In genomic region chr19:4992904-4993303, GRCm38 (mm10) we compare ENCODE assay signal across 8 mouse cellular contexts. TPM values are rescaled to one million over a fixed set of nuclear protein-coding genes. Genes with fewer than 3 reads are reported as not detected.
DNase-seq lines count a peak whose midpoint lies in the region; ATAC-seq and TF ChIP-seq lines count a peak whose summit lies in the region.

No protein-coding gene starts in this region.

- no peak overlapping the region for H3K9ac ChIP-seq in lung, embryonic 14.5 days
- H3K9ac ChIP-seq in stomach, embryonic 15.5 days: no peak overlapping the region

- no peak for TF ChIP-seq CTCF in bone marrow macrophage, adult 2 months (IDR thresholded peaks at IDR 0.05; ENCODE audit: low read depth, low read length)
- no peak for TF ChIP-seq CTCF in lung, embryonic 14.5 days (IDR thresholded peaks at IDR 0.05; ENCODE audit: low read depth)

- TF ChIP-seq POLR2A in bone marrow macrophage, adult 2 months (IDR thresholded peaks at IDR 0.05; ENCODE audit: borderline replicate concordance, low read depth, low read length): no peak

- peak; percentile 30 to 49; a peak in 3 of 4 replicates for ATAC-seq in hematopoietic stem cell, adult 5-6 weeks (replicated peaks in 1 of 2; ENCODE audit: insufficient read depth in 1 of 2, low FRiP score in 2 of 2, low TSS enrichment in 1 of 2, low read depth in 1 of 2, poor library complexity in 2 of 2, severe bottlenecking in 2 of 2)
- ATAC-seq in lung, embryonic 14.5 days (ENCODE audit: insufficient read depth): 0 out of 2 replicates have a peak, but pooled peaks have one; percentile 49
- peak; percentile 44; the same call in 1 of the 2 replicates for ATAC-seq in stomach, embryonic 15.5 days (ENCODE audit: insufficient read depth, low FRiP score, low read depth)

- 0 out of 2 replicates have a peak overlapping the region, but pooled peaks have one; percentile 20 for H3K27ac ChIP-seq in bone marrow macrophage, adult 2 months (ENCODE audit: insufficient read depth, low read depth, low read length)
- no peak overlapping the region for H3K27ac ChIP-seq in lung, embryonic 14.5 days (ENCODE audit: low read depth)
- H3K27ac ChIP-seq in stomach, embryonic 15.5 days: no peak overlapping the region

- WGBS in lung, embryonic 14.5 days: 6% methylated on average over 9 of the region's 9 CpGs
- WGBS in stomach, embryonic 15.5 days: 2% methylated on average over 9 of the region's 9 CpGs

- no peaks in the 10 kb centered on the region for H3K36me3 ChIP-seq in lung, embryonic 14.5 days (ENCODE audit: insufficient read depth)
- H3K36me3 ChIP-seq in stomach, embryonic 15.5 days: no peaks in the 10 kb centered on the region

- peaks cover 31% of the 10 kb centered on the region for H3K27me3 ChIP-seq in lung, embryonic 14.5 days (ENCODE audit: insufficient read depth, low read length)
- peaks cover 27% of the 10 kb centered on the region for H3K27me3 ChIP-seq in stomach, embryonic 15.5 days (replicated peaks)

- H3K4me3 ChIP-seq in bone marrow macrophage, adult 2 months (ENCODE audit: insufficient read depth, low read length): peak overlapping the region; percentile 34
- no peak overlapping the region for H3K4me3 ChIP-seq in lung, embryonic 14.5 days (ENCODE audit: low read depth, low read length)
- no peak overlapping the region for H3K4me3 ChIP-seq in stomach, embryonic 15.5 days (replicated peaks)

- DNase-seq in embryo, embryonic 11 days: peak; percentile 11
- DNase-seq in embryo, embryonic 10 days (ENCODE audit: low spot score): no peak
- DNase-seq in 3134 (ENCODE audit: extremely low read depth, insufficient read length, low spot score): peak; percentile 81
- peak; percentile 57 to 66 for DNase-seq in frontal cortex, postnatal 25 days (ENCODE audit: low spot score in 2 of 2)
- peak; percentile 56 for DNase-seq in lung, embryonic 14.5 days

- no peaks in the 10 kb centered on the region for H3K9me3 ChIP-seq in lung, embryonic 14.5 days (ENCODE audit: low read depth, low read length)
- no peaks in the 10 kb centered on the region for H3K9me3 ChIP-seq in stomach, embryonic 15.5 days

- H3K4me1 ChIP-seq in bone marrow macrophage, adult 2 months (ENCODE audit: control insufficient read depth, insufficient read depth, low read length): peaks cover 23% of the 10 kb centered on the region
- H3K4me1 ChIP-seq in lung, embryonic 14.5 days (ENCODE audit: insufficient read depth): no peaks in the 10 kb centered on the region
- H3K4me1 ChIP-seq in stomach, embryonic 15.5 days: peaks cover 11% of the 10 kb centered on the region; the same call in 1 of the 2 replicates

- no peak overlapping the region; the same call in 1 of the 2 replicates for H3K4me2 ChIP-seq in lung, embryonic 14.5 days
- no peak overlapping the region for H3K4me2 ChIP-seq in stomach, embryonic 15.5 days

RNA-seq across cellular contexts. Expression of gene Npas4, which starts 2.8 kb away (rescaled TPM):
- 1.3 and 1.6 TPM in 2 replicates for polyA plus RNA-seq in bone marrow macrophage, adult 2 months (2012; ENCODE audit: insufficient read depth, insufficient read length, missing spikeins)
- total RNA-seq in hematopoietic stem cell, adult 5-6 weeks (2017): not detected in 2 replicates
- polyA plus RNA-seq in lung, embryonic 14.5 days (2014; fragmentation: Nextera tagmentation; extraction: Ambion mirVana): 0.05 TPM in 1 of 2 replicates, not detected in the other
- 0.22 and 0.24 TPM in 2 replicates for polyA plus RNA-seq in stomach, embryonic 15.5 days (2015; fragmentation: Nextera tagmentation; extraction: Ambion mirVana)

RNA-seq across cellular contexts. Expression of gene Slc29a2, which starts 30.8 kb away (rescaled TPM):
- 0.91 and 1.2 TPM in 2 replicates for polyA plus RNA-seq in bone marrow macrophage, adult 2 months (2012; ENCODE audit: insufficient read depth, insufficient read length, missing spikeins)
- 2.3 and 5.3 TPM in 2 replicates for total RNA-seq in hematopoietic stem cell, adult 5-6 weeks (2017)
- polyA plus RNA-seq in lung, embryonic 14.5 days (2014; fragmentation: Nextera tagmentation; extraction: Ambion mirVana): 3.1 and 3.4 TPM in 2 replicates
- 3.6 and 3.7 TPM in 2 replicates for polyA plus RNA-seq in stomach, embryonic 15.5 days (2015; fragmentation: Nextera tagmentation; extraction: Ambion mirVana)

RNA-seq across cellular contexts. Expression of gene Mrpl11, which starts 31.0 kb away (rescaled TPM):
- polyA plus RNA-seq in bone marrow macrophage, adult 2 months (2012; ENCODE audit: insufficient read depth, insufficient read length, missing spikeins): 45.6 and 53.2 TPM in 2 replicates
- 50.0 and 71.5 TPM in 2 replicates for total RNA-seq in hematopoietic stem cell, adult 5-6 weeks (2017)
- 120 TPM in 2 replicates for polyA plus RNA-seq in lung, embryonic 14.5 days (2014; fragmentation: Nextera tagmentation; extraction: Ambion mirVana)
- 95.8 and 100 TPM in 2 replicates for polyA plus RNA-seq in stomach, embryonic 15.5 days (2015; fragmentation: Nextera tagmentation; extraction: Ambion mirVana)

RNA-seq across cellular contexts. Expression of gene B4gat1, which starts 45.7 kb away (rescaled TPM):
- 23.3 and 30.4 TPM in 2 replicates for polyA plus RNA-seq in bone marrow macrophage, adult 2 months (2012; ENCODE audit: insufficient read depth, insufficient read length, missing spikeins)
- not detected in 2 replicates for total RNA-seq in hematopoietic stem cell, adult 5-6 weeks (2017)
- 45.8 and 47.9 TPM in 2 replicates for polyA plus RNA-seq in lung, embryonic 14.5 days (2014; fragmentation: Nextera tagmentation; extraction: Ambion mirVana)
- 38.7 and 42.1 TPM in 2 replicates for polyA plus RNA-seq in stomach, embryonic 15.5 days (2015; fragmentation: Nextera tagmentation; extraction: Ambion mirVana)

RNA-seq across cellular contexts. Expression of gene AC124502.3, which starts 45.8 kb away (rescaled TPM):
- polyA plus RNA-seq in bone marrow macrophage, adult 2 months (2012; ENCODE audit: insufficient read depth, insufficient read length, missing spikeins): 1.6 and 2.2 TPM in 2 replicates
- 7.3 and 8.4 TPM in 2 replicates for total RNA-seq in hematopoietic stem cell, adult 5-6 weeks (2017)
- 1.3 and 1.8 TPM in 2 replicates for polyA plus RNA-seq in lung, embryonic 14.5 days (2014; fragmentation: Nextera tagmentation; extraction: Ambion mirVana)
- polyA plus RNA-seq in stomach, embryonic 15.5 days (2015; fragmentation: Nextera tagmentation; extraction: Ambion mirVana): 2.2 and 2.3 TPM in 2 replicates
